Mouse (Mus musculus): Measurements from ENCODE around the gene Mllt10.

Gene Mllt10

GRCm38 (mm10) chr2:18051026-18051830 lies 3.8 kb upstream of the Mllt10 start:
- peak; percentile 64 for DNase-seq (ENCODE audit: extremely low spot score)

GRCm38 (mm10) chr2:18051831-18052170 lies 3.2 kb upstream of the Mllt10 start:
- DNase-seq (ENCODE audit: extremely low spot score), result no peak

GRCm38 (mm10) chr2:18052581-18052980 lies 2.5 kb upstream of the Mllt10 start:
- peak; percentile 12 for DNase-seq (ENCODE audit: extremely low spot score)

GRCm38 (mm10) chr2:18053243-18053950 lies 1.6 kb upstream of the Mllt10 start:
- DNase-seq (ENCODE audit: extremely low spot score), result peak; percentile 70

- peak; percentile 42 for DNase-seq (ENCODE audit: extremely low spot score)
Measured at GRCm38 (mm10) chr2:18053951-18054530, 996 bp upstream of the Mllt10 start.

- DNase-seq (ENCODE audit: extremely low spot score), result peak; percentile 100
Measured at GRCm38 (mm10) chr2:18055929-18056785, 1.1 kb downstream of the Mllt10 start.

GRCm38 (mm10) chr2:18056786-18057255 lies 1.8 kb downstream of the Mllt10 start:
- peak; percentile 98 for DNase-seq (ENCODE audit: extremely low spot score)

- DNase-seq (ENCODE audit: extremely low spot score), result peak; percentile 70
Measured at GRCm38 (mm10) chr2:18057336-18058145, 2.5 kb downstream of the Mllt10 start.

- peak; percentile 46 for DNase-seq (ENCODE audit: extremely low spot score)
Measured at GRCm38 (mm10) chr2:18058146-18058708, 3.2 kb downstream of the Mllt10 start.

- peak; percentile 40 for DNase-seq (ENCODE audit: extremely low spot score)
Measured at GRCm38 (mm10) chr2:18059063-18059462, 4.0 kb downstream of the Mllt10 start.

GRCm38 (mm10) chr2:18059891-18060290 lies 4.9 kb downstream of the Mllt10 start:
- no peak for DNase-seq (ENCODE audit: extremely low spot score)

- DNase-seq (ENCODE audit: extremely low spot score), result peak; percentile 34
Measured at GRCm38 (mm10) chr2:18060396-18060795, 5.4 kb downstream of the Mllt10 start.

GRCm38 (mm10) chr2:18063763-18064251 lies 8.8 kb downstream of the Mllt10 start:
- DNase-seq (ENCODE audit: extremely low spot score), result no peak

- DNase-seq (ENCODE audit: extremely low spot score), result peak; percentile 95
Measured at GRCm38 (mm10) chr2:18064356-18064858, 9.4 kb downstream of the Mllt10 start.

GRCm38 (mm10) chr2:18064941-18065707 lies 10.1 kb downstream of the Mllt10 start:
- DNase-seq (ENCODE audit: extremely low spot score), result peak; percentile 79

- no peak for DNase-seq (ENCODE audit: extremely low spot score)
Measured at GRCm38 (mm10) chr2:18065708-18066030, 10.6 kb downstream of the Mllt10 start.

GRCm38 (mm10) chr2:18066436-18066835 lies 11.4 kb downstream of the Mllt10 start:
- DNase-seq (ENCODE audit: extremely low spot score), result no peak

GRCm38 (mm10) chr2:18068071-18068796 lies 13.2 kb downstream of the Mllt10 start:
- DNase-seq (ENCODE audit: extremely low spot score), result no peak

- DNase-seq (ENCODE audit: extremely low spot score), result no peak
Measured at GRCm38 (mm10) chr2:18071947-18072346, 16.9 kb downstream of the Mllt10 start.
